Mouse (Mus musculus): ENCODE measurements around the gene Tnfaip8l1. TPM values are rescaled to one million over a fixed set of nuclear protein-coding genes. Genes with fewer than 3 reads are reported as not detected.

Tnfaip8l1 gene
- polyA plus RNA-seq, 1 experiment, result 0.36 TPM

- Histone ChIP-seq H3K27ac (replicated peaks; ENCODE audit: low read depth, low read length) (peak overlapping the region; percentile 28; the same call in 1 of the 2 replicates), H3K4me3 (ENCODE audit: insufficient read depth, low read depth, low read length) (no peak overlapping the region), H3K4me1 (ENCODE audit: control insufficient read depth, insufficient read depth, insufficient read length, low read length) (0 out of 2 replicates have a peak, but pooled peaks cover 2% of the 10 kb centered on the region)
Measured at GRCm38 (mm10) chr17:56185281-56186141, 23.2 kb downstream of the Tnfaip8l1 start.

- no peak overlapping the region for H3K4me3 ChIP-seq (ENCODE audit: insufficient read depth, low read depth, low read length)
- no peak overlapping the region for H3K27ac ChIP-seq (replicated peaks; ENCODE audit: low read depth, low read length)
- H3K4me1 ChIP-seq (ENCODE audit: control insufficient read depth, insufficient read depth, insufficient read length, low read length), result no peaks in the 10 kb centered on the region
Measured at GRCm38 (mm10) chr17:56191266-56191665, 29.0 kb downstream of the Tnfaip8l1 start.

- H3K27ac ChIP-seq (replicated peaks; ENCODE audit: low read depth, low read length), result no peak overlapping the region
- no peak overlapping the region for H3K4me3 ChIP-seq (ENCODE audit: insufficient read depth, low read depth, low read length)
- H3K4me1 ChIP-seq (ENCODE audit: control insufficient read depth, insufficient read depth, insufficient read length, low read length), result no peaks in the 10 kb centered on the region
Measured at GRCm38 (mm10) chr17:56194357-56194756, 32.1 kb downstream of the Tnfaip8l1 start.

GRCm38 (mm10) chr17:56194765-56195164, 32.5 kb downstream of the Tnfaip8l1 start:
- H3K27ac ChIP-seq (replicated peaks; ENCODE audit: low read depth, low read length), result no peak overlapping the region
- H3K4me1 ChIP-seq (ENCODE audit: control insufficient read depth, insufficient read depth, insufficient read length, low read length), result no peaks in the 10 kb centered on the region
- no peak overlapping the region for H3K4me3 ChIP-seq (ENCODE audit: insufficient read depth, low read depth, low read length)

DNA sequence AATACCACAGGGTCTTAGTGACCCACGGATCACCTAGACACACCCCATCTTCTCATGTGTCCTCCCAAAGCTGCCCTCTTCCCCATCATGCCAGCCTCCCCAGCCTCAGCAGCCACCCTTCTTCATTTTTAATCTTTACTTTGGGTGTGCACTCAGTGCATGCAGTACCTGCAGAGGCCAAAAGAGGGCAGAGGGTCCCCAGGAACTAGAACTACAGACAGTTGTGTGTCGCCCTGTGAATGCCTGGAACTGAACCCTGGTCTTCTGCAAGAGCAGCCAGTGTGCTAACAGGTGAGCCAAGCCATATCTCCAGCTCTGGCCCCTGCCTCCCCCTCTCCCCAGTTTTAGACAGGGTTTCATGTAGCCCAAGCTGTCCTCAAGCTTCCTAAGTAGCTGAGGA, 34.6 kb downstream of the Tnfaip8l1 start:
- Histone ChIP-seq H3K4me1 (ENCODE audit: control insufficient read depth, insufficient read depth, insufficient read length, low read length) (no peaks in the 10 kb centered on the region), H3K27ac (replicated peaks; ENCODE audit: low read depth, low read length) (no peak overlapping the region), H3K4me3 (ENCODE audit: insufficient read depth, low read depth, low read length) (no peak overlapping the region)

DNA sequence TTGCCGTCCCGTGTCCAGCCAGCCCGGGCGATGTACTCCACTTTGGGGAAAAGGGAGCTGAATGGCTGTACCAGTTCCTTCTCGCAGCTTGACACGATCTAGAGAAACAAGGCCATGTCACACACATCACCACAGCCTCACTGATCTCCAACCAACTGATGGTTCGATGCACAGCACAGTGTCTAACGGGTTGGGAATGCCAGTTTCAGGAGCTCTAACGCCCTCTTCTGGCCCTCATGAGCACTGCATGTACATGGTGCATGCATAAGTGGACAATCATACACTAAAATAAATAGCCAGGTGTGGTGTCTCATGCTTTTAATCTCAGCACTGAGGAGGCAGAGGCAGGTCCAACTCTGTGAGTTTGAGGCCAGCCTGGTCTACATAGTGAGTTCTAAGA, 38.3 kb downstream of the Tnfaip8l1 start:
- no peak overlapping the region for H3K27ac ChIP-seq (replicated peaks; ENCODE audit: low read depth, low read length)

DNA sequence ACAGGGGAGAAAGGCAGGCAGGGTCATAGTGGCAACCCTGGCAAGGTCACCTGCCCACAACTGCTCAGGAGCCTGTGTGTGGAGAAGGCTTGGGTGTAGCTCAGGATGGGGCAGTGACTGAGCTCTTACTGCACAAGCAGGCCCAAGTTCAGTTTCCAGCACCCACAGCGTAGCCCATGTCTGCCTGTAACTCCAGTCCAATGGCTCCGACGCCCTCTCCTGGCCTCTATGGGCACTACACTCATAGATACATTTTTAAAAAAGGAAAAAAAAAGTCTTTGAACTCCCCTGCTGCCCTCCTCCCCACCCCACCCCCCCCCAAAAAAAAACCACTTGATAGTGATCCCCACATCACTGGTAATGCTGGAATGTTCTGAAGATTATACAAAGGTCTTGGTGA, 39.4 kb downstream of the Tnfaip8l1 start:
- Histone ChIP-seq H3K27ac (replicated peaks; ENCODE audit: low read depth, low read length) (no peak overlapping the region), H3K4me1 (ENCODE audit: control insufficient read depth, insufficient read depth, insufficient read length, low read length) (no peaks in the 10 kb centered on the region), H3K4me3 (ENCODE audit: insufficient read depth, low read depth, low read length) (no peak overlapping the region)

More for the DNA sequence above, 38.3 kb downstream of the Tnfaip8l1 start:
- Histone ChIP-seq H3K4me1 (ENCODE audit: control insufficient read depth, insufficient read depth, insufficient read length, low read length) (no peaks in the 10 kb centered on the region), H3K4me3 (ENCODE audit: insufficient read depth, low read depth, low read length) (no peak overlapping the region)

DNA sequence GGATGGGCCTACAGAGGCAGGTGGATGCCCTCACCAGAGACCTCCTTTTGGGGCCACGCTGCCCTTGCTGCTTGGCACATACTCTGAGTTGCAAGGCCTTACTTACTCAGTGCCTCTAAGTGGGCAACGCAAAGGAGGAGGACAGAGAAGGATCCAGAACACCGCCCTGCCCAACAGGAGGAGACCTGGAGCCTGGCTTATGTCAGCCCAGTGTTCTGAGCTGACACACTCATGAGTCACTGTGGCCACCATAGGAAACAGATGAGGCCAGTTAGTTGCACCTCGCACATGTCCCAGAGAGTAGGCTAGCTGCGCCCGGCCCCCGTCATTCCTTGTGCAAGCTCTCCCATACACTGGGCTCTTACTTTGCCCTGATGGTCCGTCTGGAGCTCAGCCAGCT, 40.2 kb downstream of the Tnfaip8l1 start:
- Histone ChIP-seq H3K27ac (replicated peaks; ENCODE audit: low read depth, low read length) (no peak overlapping the region), H3K4me3 (ENCODE audit: insufficient read depth, low read depth, low read length) (no peak overlapping the region), H3K4me1 (ENCODE audit: control insufficient read depth, insufficient read depth, insufficient read length, low read length) (0 out of 2 replicates have a peak, but pooled peaks cover 3% of the 10 kb centered on the region)

DNA sequence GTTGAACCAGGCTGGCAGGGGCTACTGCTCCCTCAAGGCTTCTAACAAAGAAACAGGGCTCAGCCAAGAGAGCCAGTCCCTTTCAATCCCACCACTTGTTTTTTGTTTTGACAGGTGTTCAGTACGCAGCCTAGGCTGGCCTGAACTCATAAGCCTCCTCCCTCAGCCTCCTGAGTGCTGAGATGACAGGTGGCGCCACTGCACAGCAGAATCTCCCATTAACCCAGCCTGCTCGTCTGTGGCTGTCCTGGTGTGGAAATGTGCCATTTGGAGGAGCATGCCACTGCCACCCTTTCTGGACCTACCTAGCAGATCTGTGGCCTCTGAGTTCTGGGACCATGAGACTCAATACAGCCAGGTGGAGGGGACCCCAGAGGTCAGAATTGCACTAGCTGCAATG, 41.5 kb downstream of the Tnfaip8l1 start:
- no peak overlapping the region for H3K4me3 ChIP-seq (ENCODE audit: insufficient read depth, low read depth, low read length)
- peaks cover 10% of the 10 kb centered on the region for H3K4me1 ChIP-seq (ENCODE audit: control insufficient read depth, insufficient read depth, insufficient read length, low read length)

DNA sequence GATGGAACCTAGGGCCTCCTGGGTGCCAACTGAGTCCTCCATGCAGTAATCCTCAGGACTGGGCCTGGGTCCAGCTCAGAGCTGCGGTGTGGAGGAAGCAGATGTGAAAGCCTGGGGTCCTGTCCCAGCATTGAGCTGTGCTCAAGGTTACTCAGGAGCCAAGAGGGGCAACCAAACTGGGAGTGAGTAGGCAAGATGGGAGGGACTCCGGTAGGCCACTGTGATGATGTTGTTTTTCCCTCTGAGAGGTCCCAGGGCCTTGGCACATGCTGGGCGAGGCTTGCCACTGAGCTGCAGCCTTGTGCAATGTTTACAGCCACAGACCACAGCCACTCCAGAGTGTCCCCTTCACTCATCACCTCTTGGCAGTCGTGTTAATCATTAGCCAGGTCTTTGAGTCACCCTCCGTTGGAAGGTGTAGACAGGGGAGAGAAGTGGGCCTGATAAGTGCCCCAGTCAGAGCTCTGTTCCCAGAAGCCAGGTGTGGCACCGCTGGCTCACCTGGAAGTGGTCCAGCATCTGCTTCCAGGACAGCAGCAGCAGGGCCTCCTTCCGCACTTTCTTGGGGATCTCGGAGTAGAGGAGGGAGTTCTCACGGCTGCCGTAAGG, 44.1 kb downstream of the Tnfaip8l1 start:
- Histone ChIP-seq H3K27ac (replicated peaks; ENCODE audit: low read depth, low read length) (no peak overlapping the region), H3K4me1 (ENCODE audit: control insufficient read depth, insufficient read depth, insufficient read length, low read length) (peaks cover 17% of the 10 kb centered on the region), H3K4me3 (ENCODE audit: insufficient read depth, low read depth, low read length) (no peak overlapping the region)

More for the DNA sequence above, 41.5 kb downstream of the Tnfaip8l1 start:
- H3K27ac ChIP-seq (replicated peaks; ENCODE audit: low read depth, low read length), result no peak overlapping the region

DNA sequence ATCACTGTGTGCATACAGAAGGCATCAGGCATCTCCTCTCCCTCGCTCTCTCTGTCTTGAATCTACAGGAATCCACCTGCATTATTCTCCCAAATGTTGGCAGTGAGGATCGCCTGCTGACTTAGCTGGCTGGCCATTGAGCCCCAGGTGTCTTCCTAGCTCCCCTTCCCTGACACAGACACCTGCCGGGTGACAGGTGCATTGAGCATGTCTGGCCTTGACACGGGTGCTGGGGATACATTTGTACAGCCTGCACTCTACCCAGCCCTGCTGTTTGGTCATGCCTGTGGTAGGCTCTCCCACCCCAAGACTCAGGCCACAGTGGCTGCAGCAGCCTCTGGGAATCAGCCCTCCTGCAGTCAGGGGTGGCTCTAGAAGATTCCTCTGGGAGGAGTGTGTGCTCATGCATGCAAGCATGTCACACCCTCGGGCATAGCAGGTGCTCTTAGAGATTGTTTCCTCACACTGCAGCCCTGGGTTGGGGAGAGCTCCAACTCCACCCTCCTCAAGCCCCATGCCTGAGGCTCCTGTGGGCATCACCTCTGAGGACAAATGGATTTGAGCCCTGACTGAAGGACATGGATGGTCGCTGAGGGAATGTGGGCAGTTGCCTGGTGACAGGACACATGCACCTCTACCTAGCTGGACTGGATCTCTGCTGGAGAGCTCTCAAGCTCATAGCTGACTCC, 44.9 kb downstream of the Tnfaip8l1 start:
- Histone ChIP-seq H3K4me1 (ENCODE audit: control insufficient read depth, insufficient read depth, insufficient read length, low read length) (peaks cover 20% of the 10 kb centered on the region), H3K4me3 (ENCODE audit: insufficient read depth, low read depth, low read length) (no peak overlapping the region), H3K27ac (replicated peaks; ENCODE audit: low read depth, low read length) (no peak overlapping the region)

GRCm38 (mm10) chr17:56207963-56208530, 45.8 kb downstream of the Tnfaip8l1 start:
- no peak overlapping the region for H3K27ac ChIP-seq (replicated peaks; ENCODE audit: low read depth, low read length)
- peaks cover 20% of the 10 kb centered on the region for H3K4me1 ChIP-seq (ENCODE audit: control insufficient read depth, insufficient read depth, insufficient read length, low read length)

DNA sequence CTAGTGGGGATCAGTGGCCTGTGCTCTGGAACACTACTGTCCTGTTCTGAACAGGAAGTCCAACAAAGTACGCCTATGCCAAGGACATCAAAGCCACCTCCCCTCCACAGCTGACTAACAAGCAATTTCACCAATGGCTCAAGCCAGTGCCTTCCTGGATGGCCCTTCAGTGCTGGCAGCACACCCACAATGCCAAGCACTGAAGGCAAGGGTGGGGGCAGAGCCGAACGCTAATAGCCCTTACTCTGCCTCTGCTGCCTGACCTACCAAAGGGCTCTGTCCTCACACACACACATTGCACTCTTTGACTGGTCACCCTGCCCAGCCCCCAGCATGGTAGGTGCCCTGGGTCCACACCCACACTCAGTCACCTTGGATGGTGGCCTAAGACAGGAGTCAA, 46.5 kb downstream of the Tnfaip8l1 start:
- Histone ChIP-seq H3K27ac (replicated peaks; ENCODE audit: low read depth, low read length) (no peak overlapping the region), H3K4me1 (ENCODE audit: control insufficient read depth, insufficient read depth, insufficient read length, low read length) (peaks cover 20% of the 10 kb centered on the region), H3K4me3 (ENCODE audit: insufficient read depth, low read depth, low read length) (no peak overlapping the region)

More at GRCm38 (mm10) chr17:56207963-56208530, 45.8 kb downstream of the Tnfaip8l1 start:
- no peak overlapping the region for H3K4me3 ChIP-seq (ENCODE audit: insufficient read depth, low read depth, low read length)

DNA sequence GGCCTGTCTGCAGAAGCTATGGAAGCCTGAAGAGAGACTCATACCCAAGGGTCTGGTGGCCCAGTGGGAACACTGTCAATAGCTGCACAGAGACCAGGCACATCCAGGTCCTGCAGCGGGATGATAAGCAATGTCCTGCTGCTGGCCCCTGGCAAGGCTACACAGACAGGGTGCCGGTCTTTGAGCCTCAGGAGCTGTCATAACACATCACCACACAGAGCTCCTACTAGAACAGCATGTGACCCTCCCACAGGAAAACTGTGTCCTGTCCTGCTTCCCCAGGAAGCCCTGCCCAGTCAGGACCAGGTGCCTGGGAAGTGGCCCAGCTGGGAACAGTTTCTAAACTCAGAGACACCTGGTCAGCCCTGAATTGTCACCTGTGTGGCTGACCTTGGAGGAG, 48.8 kb downstream of the Tnfaip8l1 start:
- H3K4me1 ChIP-seq (ENCODE audit: control insufficient read depth, insufficient read depth, insufficient read length, low read length), result peaks cover 20% of the 10 kb centered on the region
- H3K4me3 ChIP-seq (ENCODE audit: insufficient read depth, low read depth, low read length), result no peak overlapping the region
- H3K27ac ChIP-seq (replicated peaks; ENCODE audit: low read depth, low read length), result peak overlapping the region; percentile 75

GRCm38 (mm10) chr17:56212676-56213075, 50.4 kb downstream of the Tnfaip8l1 start:
- Histone ChIP-seq H3K4me1 (ENCODE audit: control insufficient read depth, insufficient read depth, insufficient read length, low read length) (peaks cover 24% of the 10 kb centered on the region), H3K4me3 (ENCODE audit: insufficient read depth, low read depth, low read length) (no peak overlapping the region), H3K27ac (replicated peaks; ENCODE audit: low read depth, low read length) (no peak overlapping the region)

Measured in brown adipose tissue, adult 24 weeks (tissue).